Mouse (Mus musculus): ENCODE measurements at regions not wholly inside any gene's neighbourhood (a gene's known extent, or its start where the extent isn't known, plus 50 kb on each side); places are given as distances from the start of the nearest gene placed in this dataset.

- no peaks in the 10 kb centered on the region; the same call in 1 of the 2 replicates for H3K27me3 ChIP-seq (ENCODE audit: control insufficient read depth, insufficient read depth, low read length)
- no peak for TF ChIP-seq POLR2A (IDR thresholded peaks at IDR 0.05; ENCODE audit: borderline replicate concordance, insufficient read depth, low read length)
- TF ChIP-seq CTCF (IDR thresholded peaks at IDR 0.05; ENCODE audit: borderline replicate concordance, insufficient read depth, low read depth, low read length) = no peak
- DNase-seq = no peak
- no peak overlapping the region for H3K4me3 ChIP-seq (replicated peaks; ENCODE audit: insufficient read depth, low read depth, low read length)
- no peaks in the 10 kb centered on the region for H3K4me1 ChIP-seq (ENCODE audit: control insufficient read depth, insufficient read depth, low read length)
- no peak overlapping the region for H3K27ac ChIP-seq (ENCODE audit: insufficient read depth, low read length)
- WGBS = 84% methylated on average over 2 of the region's 2 CpGs
Measured at GRCm38 (mm10) chr1:151113199-151113598, 69.1 kb upstream of the Gm47985 start.

DNA sequence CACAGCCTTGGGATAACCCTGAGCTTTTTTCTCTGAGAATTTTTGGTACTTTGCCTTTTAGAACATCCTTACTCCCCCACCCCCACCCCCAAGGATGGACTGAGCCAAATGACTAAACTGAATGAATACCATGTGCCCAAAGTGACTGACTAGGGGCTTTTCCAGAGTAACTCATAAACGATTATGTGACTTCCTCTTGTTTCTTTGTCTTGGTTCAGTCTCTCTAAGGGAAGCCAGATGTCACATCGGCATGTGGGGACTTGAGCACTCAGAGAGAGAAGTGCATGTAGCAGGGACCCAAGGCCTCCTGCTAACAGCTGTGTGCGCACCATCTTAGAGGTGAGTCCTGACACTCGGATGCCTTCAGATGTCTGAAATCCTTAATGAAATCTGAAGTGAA lies 63.8 kb upstream of the Gm47985 start:
- 45% methylated on average over 4 of the region's 4 CpGs for WGBS

DNA sequence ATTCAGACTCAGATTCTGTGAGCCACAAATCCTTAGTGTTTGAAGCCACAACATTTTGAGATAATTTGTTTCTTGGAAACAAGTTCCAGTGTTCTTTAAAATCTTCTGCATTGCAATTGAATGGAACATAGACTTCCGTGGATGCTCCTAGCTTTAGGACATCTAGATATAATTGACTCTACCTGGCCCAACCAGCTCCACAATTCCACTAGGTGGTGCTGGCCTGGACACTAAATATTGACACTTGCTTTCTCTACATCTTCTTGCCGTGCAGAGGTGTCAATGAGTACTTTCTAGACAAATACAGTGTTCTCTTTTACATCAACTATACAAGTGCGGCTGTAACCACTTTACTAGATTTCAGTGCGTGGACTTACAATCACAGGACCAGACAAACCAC lies 63.4 kb upstream of the Gm47985 start:
- no peak for DNase-seq
- TF ChIP-seq CTCF (IDR thresholded peaks at IDR 0.05; ENCODE audit: borderline replicate concordance, insufficient read depth, low read depth, low read length) (no peak), POLR2A (IDR thresholded peaks at IDR 0.05; ENCODE audit: borderline replicate concordance, insufficient read depth, low read length) (no peak)
- Histone ChIP-seq H3K27me3 (ENCODE audit: control insufficient read depth, insufficient read depth, low read length) (no peaks in the 10 kb centered on the region), H3K27ac (ENCODE audit: insufficient read depth, low read length) (no peak overlapping the region), H3K4me1 (ENCODE audit: control insufficient read depth, insufficient read depth, low read length) (no peaks in the 10 kb centered on the region), H3K4me3 (replicated peaks; ENCODE audit: insufficient read depth, low read depth, low read length) (no peak overlapping the region)
- 86% methylated on average over 4 of the region's 4 CpGs for WGBS

More for the DNA sequence above, 63.8 kb upstream of the Gm47985 start:
- no peak overlapping the region for H3K4me3 ChIP-seq (replicated peaks; ENCODE audit: insufficient read depth, low read depth, low read length)
- DNase-seq = no peak
- no peaks in the 10 kb centered on the region for H3K27me3 ChIP-seq (ENCODE audit: control insufficient read depth, insufficient read depth, low read length)
- H3K4me1 ChIP-seq (ENCODE audit: control insufficient read depth, insufficient read depth, low read length) = no peaks in the 10 kb centered on the region
- TF ChIP-seq CTCF (IDR thresholded peaks at IDR 0.05; ENCODE audit: borderline replicate concordance, insufficient read depth, low read depth, low read length) (no peak), POLR2A (IDR thresholded peaks at IDR 0.05; ENCODE audit: borderline replicate concordance, insufficient read depth, low read length) (no peak)
- H3K27ac ChIP-seq (ENCODE audit: insufficient read depth, low read length) = no peak overlapping the region

- 85% methylated on average over 7 of the region's 7 CpGs for WGBS
- Histone ChIP-seq H3K4me1 (ENCODE audit: control insufficient read depth, insufficient read depth, low read length) (no peaks in the 10 kb centered on the region), H3K27ac (ENCODE audit: insufficient read depth, low read length) (no peak overlapping the region), H3K27me3 (ENCODE audit: control insufficient read depth, insufficient read depth, low read length) (no peaks in the 10 kb centered on the region), H3K4me3 (replicated peaks; ENCODE audit: insufficient read depth, low read depth, low read length) (no peak overlapping the region)
- TF ChIP-seq CTCF (IDR thresholded peaks at IDR 0.05; ENCODE audit: borderline replicate concordance, insufficient read depth, low read depth, low read length) (no peak), POLR2A (IDR thresholded peaks at IDR 0.05; ENCODE audit: borderline replicate concordance, insufficient read depth, low read length) (no peak)
- DNase-seq = no peak
Measured at GRCm38 (mm10) chr1:151119566-151119965, 62.8 kb upstream of the Gm47985 start.

DNA sequence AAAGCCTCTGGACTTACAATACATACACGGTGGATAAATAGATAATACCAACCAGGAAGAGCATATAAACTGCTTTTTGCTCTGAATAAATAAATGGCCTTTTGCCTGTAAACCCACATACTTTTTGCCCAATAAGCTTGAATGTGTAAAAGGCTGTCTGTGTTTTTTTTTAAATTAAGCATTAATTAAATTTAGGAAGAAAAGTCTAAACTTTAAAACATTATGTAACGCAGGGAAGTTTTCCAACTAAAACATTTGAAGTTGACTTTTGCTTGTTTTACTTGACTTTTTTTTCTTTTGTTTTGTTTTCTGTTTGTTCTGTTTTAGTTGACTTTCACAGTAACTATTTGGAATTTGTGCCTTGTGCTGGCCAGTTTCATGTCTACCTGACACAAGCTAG lies 60.7 kb upstream of the Gm47985 start:
- Histone ChIP-seq H3K4me1 (ENCODE audit: control insufficient read depth, insufficient read depth, low read length) (no peaks in the 10 kb centered on the region), H3K4me3 (replicated peaks; ENCODE audit: insufficient read depth, low read depth, low read length) (no peak overlapping the region), H3K27ac (ENCODE audit: insufficient read depth, low read length) (no peak overlapping the region), H3K27me3 (ENCODE audit: control insufficient read depth, insufficient read depth, low read length) (no peaks in the 10 kb centered on the region)
- 95% methylated on average over 2 of the region's 2 CpGs for WGBS
- no peak for DNase-seq
- TF ChIP-seq POLR2A (IDR thresholded peaks at IDR 0.05; ENCODE audit: borderline replicate concordance, insufficient read depth, low read length) (no peak), CTCF (IDR thresholded peaks at IDR 0.05; ENCODE audit: borderline replicate concordance, insufficient read depth, low read depth, low read length) (no peak)

DNA sequence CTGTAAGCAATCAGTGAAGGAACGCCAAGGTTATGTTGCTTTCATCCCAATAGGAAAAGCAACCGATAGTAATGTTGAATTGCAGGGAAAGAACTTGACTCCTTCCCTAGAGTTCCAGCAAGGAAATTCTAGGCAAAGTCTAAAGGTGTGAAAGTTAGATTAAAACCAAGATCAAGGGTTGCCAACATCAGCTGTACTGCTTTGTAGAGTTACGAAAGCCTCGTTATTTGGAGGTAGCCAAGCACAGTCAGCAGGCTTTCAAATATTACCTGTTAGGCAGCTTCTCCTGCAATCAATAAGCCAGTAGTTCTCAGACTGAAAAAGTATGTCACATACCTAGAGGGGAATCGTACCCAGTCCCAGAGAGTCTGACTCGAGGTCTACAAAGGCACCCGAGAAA lies 58.4 kb upstream of the Gm47985 start:
- H3K4me1 ChIP-seq (ENCODE audit: control insufficient read depth, insufficient read depth, low read length) = no peaks in the 10 kb centered on the region
- DNase-seq = no peak
- H3K27ac ChIP-seq (ENCODE audit: insufficient read depth, low read length) = no peak overlapping the region
- H3K27me3 ChIP-seq (ENCODE audit: control insufficient read depth, insufficient read depth, low read length) = no peaks in the 10 kb centered on the region
- 91% methylated on average over 7 of the region's 7 CpGs for WGBS
- no peak overlapping the region for H3K4me3 ChIP-seq (replicated peaks; ENCODE audit: insufficient read depth, low read depth, low read length)
- no peak for TF ChIP-seq POLR2A (IDR thresholded peaks at IDR 0.05; ENCODE audit: borderline replicate concordance, insufficient read depth, low read length)
- no peak for TF ChIP-seq CTCF (IDR thresholded peaks at IDR 0.05; ENCODE audit: borderline replicate concordance, insufficient read depth, low read depth, low read length)

GRCm38 (mm10) chr1:151125028-151125659 lies 57.2 kb upstream of the Gm47985 start:
- Histone ChIP-seq H3K27me3 (ENCODE audit: control insufficient read depth, insufficient read depth, low read length) (no peaks in the 10 kb centered on the region), H3K4me3 (replicated peaks; ENCODE audit: insufficient read depth, low read depth, low read length) (no peak overlapping the region), H3K4me1 (ENCODE audit: control insufficient read depth, insufficient read depth, low read length) (no peaks in the 10 kb centered on the region), H3K27ac (ENCODE audit: insufficient read depth, low read length) (no peak overlapping the region)
- no peak for DNase-seq
- WGBS = 86% methylated on average over 9 of the region's 9 CpGs
- TF ChIP-seq CTCF (IDR thresholded peaks at IDR 0.05; ENCODE audit: borderline replicate concordance, insufficient read depth, low read depth, low read length) (no peak), POLR2A (IDR thresholded peaks at IDR 0.05; ENCODE audit: borderline replicate concordance, insufficient read depth, low read length) (no peak)

- no peak for DNase-seq
Measured at GRCm38 (mm10) chr1:151125764-151126485, 56.4 kb upstream of the Gm47985 start.

More at GRCm38 (mm10) chr1:151125764-151126485, 56.4 kb upstream of the Gm47985 start:
- Histone ChIP-seq H3K27me3 (ENCODE audit: control insufficient read depth, insufficient read depth, low read length) (no peaks in the 10 kb centered on the region), H3K4me1 (ENCODE audit: control insufficient read depth, insufficient read depth, low read length) (no peaks in the 10 kb centered on the region), H3K27ac (ENCODE audit: insufficient read depth, low read length) (no peak overlapping the region), H3K4me3 (replicated peaks; ENCODE audit: insufficient read depth, low read depth, low read length) (no peak overlapping the region)
- no peak for TF ChIP-seq POLR2A (IDR thresholded peaks at IDR 0.05; ENCODE audit: borderline replicate concordance, insufficient read depth, low read length)
- no peak for TF ChIP-seq CTCF (IDR thresholded peaks at IDR 0.05; ENCODE audit: borderline replicate concordance, insufficient read depth, low read depth, low read length)
- 68% methylated on average over 3 of the region's 3 CpGs for WGBS

Data from cerebellum, adult 2 months (tissue).